Mouse (Mus musculus) intestine, embryonic 15.5 days (tissue): Measurements from ENCODE around the gene Spib. TPM values are rescaled to one million over a fixed set of nuclear protein-coding genes. Genes with fewer than 3 reads are reported as not detected.

Source experiments
- ATAC-seq: fragments of 200-750 bp; cut with Nextera tagmentation; 2 replicates; pipeline ENCODE4 v1.8.0; 2017; ENCODE audit warnings: moderate TSS enrichment, moderate library complexity
- H3K27ac ChIP-seq: fragments of 300-500 bp; sonication (generic); 2 replicates; pipeline ENCODE4 v1.5.1; 2015; ENCODE audit warnings: mild to moderate bottlenecking, inconsistent platforms
- H3K27me3 ChIP-seq: fragments of 300-500 bp; sonication (generic); replicated peaks from 2 replicates; pipeline ENCODE4 v1.6.1; 2015; ENCODE audit warnings: inconsistent platforms
- H3K36me3 ChIP-seq: fragments of 300-500 bp; sonication (generic); 2 replicates; pipeline ENCODE4 v1.6.1; 2015; ENCODE audit warnings: inconsistent platforms
- H3K4me1 ChIP-seq: fragments of 300-500 bp; sonication (generic); replicated peaks from 2 replicates; pipeline ENCODE4 v1.6.1; 2015; ENCODE audit warnings: inconsistent platforms
- H3K4me2 ChIP-seq: fragments of 300-500 bp; sonication (generic); replicated peaks from 2 replicates; pipeline ENCODE4 v1.6.1; 2015; ENCODE audit warnings: mild to moderate bottlenecking, inconsistent platforms
- H3K4me3 ChIP-seq: fragments of 300-500 bp; sonication (generic); replicated peaks from 2 replicates; pipeline ENCODE4 v1.5.1; 2015; ENCODE audit warnings: inconsistent platforms
- H3K9ac ChIP-seq: fragments of 300-500 bp; sonication (generic); 2 replicates; pipeline ENCODE4 v1.6.1; 2015; ENCODE audit warnings: inconsistent platforms
- H3K9me3 ChIP-seq: fragments of 300-500 bp; sonication (generic); 2 replicates; pipeline ENCODE4 v1.6.1; 2016; ENCODE audit warnings: inconsistent platforms
- WGBS: fragments of 180-500 bp; shearing (Covaris S2); methylation state at CpG from one replicate; pipeline ENCODE4 v1.1.7; 2015; 5-methylcytosine and 5-hydroxymethylcytosine counted together
- polyA plus RNA-seq: library from polyadenylated mRNA; unstranded; fragments of >200 nt; fragmentation: Nextera tagmentation; extraction: Ambion mirVana; gene quantifications from 2 replicates; pipeline ENCODE4 v1.2.1, GENCODE M21; 2015

The Spib gene
- polyA plus RNA-seq, 1 experiment from 2014 or later: 0.25 TPM

- WGBS: 72% methylated on average over 29 of the region's 29 CpGs
- peak; percentile 44 for ATAC-seq
- H3K27ac ChIP-seq: no peak overlapping the region
These were observed 1.3 kb upstream of the Spib start for GRCm38 (mm10) chr7:44532918-44533745.

GRCm38 (mm10) chr7:44531207-44531606, 664 bp downstream of the Spib start:
- 41% methylated on average over 5 of the region's 5 CpGs for WGBS
- peaks cover 6% of the 10 kb centered on the region; the same call in 1 of the 2 replicates for H3K27me3 ChIP-seq
- H3K4me2 ChIP-seq: no peak overlapping the region

More at GRCm38 (mm10) chr7:44532918-44533745, 1.3 kb upstream of the Spib start:
- no peak overlapping the region for H3K9ac ChIP-seq
- H3K4me1 ChIP-seq: no peaks in the 10 kb centered on the region; the same call in 1 of the 2 replicates
- peaks cover 36% of the 10 kb centered on the region for H3K36me3 ChIP-seq
- no peaks in the 10 kb centered on the region for H3K9me3 ChIP-seq
- H3K4me2 ChIP-seq: no peak overlapping the region
- H3K4me3 ChIP-seq: no peak overlapping the region
- H3K27me3 ChIP-seq: no peaks in the 10 kb centered on the region; the same call in 1 of the 2 replicates

GRCm38 (mm10) chr7:44530507-44530906, 1.4 kb downstream of the Spib start:
- peaks cover 4% of the 10 kb centered on the region for H3K4me1 ChIP-seq
- no peaks in the 10 kb centered on the region for H3K9me3 ChIP-seq
- H3K27ac ChIP-seq: no peak overlapping the region
- peaks cover 7% of the 10 kb centered on the region; the same call in 1 of the 2 replicates for H3K27me3 ChIP-seq
- H3K4me2 ChIP-seq: no peak overlapping the region
- 82% methylated on average over 3 of the region's 3 CpGs for WGBS
- ATAC-seq: no peak
- H3K4me3 ChIP-seq: no peak overlapping the region
- no peak overlapping the region for H3K9ac ChIP-seq
- peaks cover 17% of the 10 kb centered on the region for H3K36me3 ChIP-seq

More at GRCm38 (mm10) chr7:44531207-44531606, 664 bp downstream of the Spib start:
- Histone ChIP-seq H3K27ac (no peak overlapping the region), H3K4me3 (no peak overlapping the region), H3K4me1 (peaks cover 4% of the 10 kb centered on the region; the same call in 1 of the 2 replicates), H3K36me3 (peaks cover 24% of the 10 kb centered on the region), H3K9ac (no peak overlapping the region), H3K9me3 (no peaks in the 10 kb centered on the region)
- ATAC-seq: no peak

GRCm38 (mm10) chr7:44529518-44529917, 2.4 kb downstream of the Spib start:
- H3K27ac ChIP-seq: no peak overlapping the region
- WGBS: 63% methylated on average over 5 of the region's 5 CpGs

GRCm38 (mm10) chr7:44527483-44528398, 4.1 kb downstream of the Spib start:
- H3K4me1 ChIP-seq: peaks cover 15% of the 10 kb centered on the region
- H3K36me3 ChIP-seq: 0 out of 2 replicates have a peak, but pooled peaks cover 3% of the 10 kb centered on the region
- peak overlapping the region; percentile 38 for H3K9ac ChIP-seq
- H3K27me3 ChIP-seq: peaks cover 30% of the 10 kb centered on the region
- H3K27ac ChIP-seq: no peak overlapping the region
- H3K9me3 ChIP-seq: no peaks in the 10 kb centered on the region
- 6% methylated on average over 40 of the region's 40 CpGs for WGBS
- peak overlapping the region; percentile 87 for H3K4me2 ChIP-seq
- peak; percentile 64 for ATAC-seq
- peak overlapping the region; percentile 38 for H3K4me3 ChIP-seq

More at GRCm38 (mm10) chr7:44529518-44529917, 2.4 kb downstream of the Spib start:
- Histone ChIP-seq H3K9ac (no peak overlapping the region), H3K4me3 (no peak overlapping the region), H3K4me2 (no peak overlapping the region), H3K9me3 (no peaks in the 10 kb centered on the region), H3K36me3 (peaks cover 15% of the 10 kb centered on the region), H3K4me1 (peaks cover 14% of the 10 kb centered on the region), H3K27me3 (peaks cover 14% of the 10 kb centered on the region)
- no peak for ATAC-seq

GRCm38 (mm10) chr7:44526414-44527154, 5.3 kb downstream of the Spib start:
- ATAC-seq: no peak
- Histone ChIP-seq H3K27ac (no peak overlapping the region), H3K9me3 (no peaks in the 10 kb centered on the region), H3K9ac (no peak overlapping the region), H3K27me3 (peaks cover 39% of the 10 kb centered on the region), H3K4me2 (no peak overlapping the region), H3K4me1 (peaks cover 18% of the 10 kb centered on the region), H3K4me3 (no peak overlapping the region), H3K36me3 (no peaks in the 10 kb centered on the region)
- WGBS: 90% methylated on average over 14 of the region's 14 CpGs

GRCm38 (mm10) chr7:44525126-44525832, 6.6 kb downstream of the Spib start:
- WGBS: 16% methylated on average over 22 of the region's 22 CpGs
- Histone ChIP-seq H3K27me3 (peaks cover 39% of the 10 kb centered on the region), H3K36me3 (no peaks in the 10 kb centered on the region), H3K9ac (no peak overlapping the region), H3K4me1 (peaks cover 20% of the 10 kb centered on the region), H3K4me2 (peak overlapping the region; percentile 50), H3K9me3 (no peaks in the 10 kb centered on the region), H3K4me3 (no peak overlapping the region), H3K27ac (no peak overlapping the region)
- peak; percentile 32; the same call in 1 of the 2 replicates for ATAC-seq

- Histone ChIP-seq H3K27me3 (peaks cover 39% of the 10 kb centered on the region), H3K4me1 (peaks cover 20% of the 10 kb centered on the region), H3K27ac (no peak within 1 kb of the TSS), H3K9me3 (no peaks in the 10 kb centered on the region), H3K36me3 (no peaks in the 10 kb centered on the region), H3K4me2 (peak within 1 kb of the TSS; percentile 50), H3K4me3 (no peak within 1 kb of the TSS), H3K9ac (no peak within 1 kb of the TSS)
- ATAC-seq: no peak
- WGBS: 34% methylated on average over 12 of the region's 12 CpGs
These were observed 7.4 kb downstream of the Spib start, which contains the start of gene Mybpc2 for GRCm38 (mm10) chr7:44524502-44524901. TSS of gene Mybpc2 (minus strand) at chr7:44524656.

- H3K27ac ChIP-seq: no peak overlapping the region
- no peak for ATAC-seq
- no peaks in the 10 kb centered on the region for H3K36me3 ChIP-seq
- H3K4me3 ChIP-seq: no peak overlapping the region
- 69% methylated on average over 2 of the region's 2 CpGs for WGBS
- H3K4me2 ChIP-seq: no peak overlapping the region
- H3K9me3 ChIP-seq: no peaks in the 10 kb centered on the region
- peaks cover 39% of the 10 kb centered on the region for H3K27me3 ChIP-seq
- no peak overlapping the region for H3K9ac ChIP-seq
- peaks cover 20% of the 10 kb centered on the region for H3K4me1 ChIP-seq
These were observed 8.8 kb downstream of the Spib start for GRCm38 (mm10) chr7:44523056-44523455.

- Histone ChIP-seq H3K27ac (no peak overlapping the region), H3K4me2 (peak overlapping the region; percentile 41), H3K4me1 (peaks cover 16% of the 10 kb centered on the region), H3K27me3 (peaks cover 36% of the 10 kb centered on the region), H3K4me3 (no peak overlapping the region; the same call in 1 of the 2 replicates), H3K9me3 (no peaks in the 10 kb centered on the region), H3K36me3 (no peaks in the 10 kb centered on the region), H3K9ac (no peak overlapping the region)
- WGBS: 2% methylated on average over 20 of the region's 20 CpGs
- ATAC-seq: peak; percentile 43; the same call in 1 of the 2 replicates
These were observed 10.2 kb downstream of the Spib start for GRCm38 (mm10) chr7:44521710-44522109.

- Histone ChIP-seq H3K27me3 (peaks cover 33% of the 10 kb centered on the region), H3K27ac (no peak overlapping the region), H3K4me3 (no peak overlapping the region), H3K4me1 (peaks cover 16% of the 10 kb centered on the region), H3K9me3 (no peaks in the 10 kb centered on the region), H3K9ac (no peak overlapping the region), H3K36me3 (no peaks in the 10 kb centered on the region), H3K4me2 (no peak overlapping the region)
- ATAC-seq: no peak
- 62% methylated on average over 3 of the region's 3 CpGs for WGBS
These were observed 10.9 kb downstream of the Spib start for GRCm38 (mm10) chr7:44520990-44521389.
